Mouse (Mus musculus) kidney, adult 9 months (tissue): ENCODE results near the gene Slc37a2.

Experiments
- DNase-seq: peaks from one replicate; pipeline ENCODE4 v3.0.0; 2022

Slc37a2 gene

DNA sequence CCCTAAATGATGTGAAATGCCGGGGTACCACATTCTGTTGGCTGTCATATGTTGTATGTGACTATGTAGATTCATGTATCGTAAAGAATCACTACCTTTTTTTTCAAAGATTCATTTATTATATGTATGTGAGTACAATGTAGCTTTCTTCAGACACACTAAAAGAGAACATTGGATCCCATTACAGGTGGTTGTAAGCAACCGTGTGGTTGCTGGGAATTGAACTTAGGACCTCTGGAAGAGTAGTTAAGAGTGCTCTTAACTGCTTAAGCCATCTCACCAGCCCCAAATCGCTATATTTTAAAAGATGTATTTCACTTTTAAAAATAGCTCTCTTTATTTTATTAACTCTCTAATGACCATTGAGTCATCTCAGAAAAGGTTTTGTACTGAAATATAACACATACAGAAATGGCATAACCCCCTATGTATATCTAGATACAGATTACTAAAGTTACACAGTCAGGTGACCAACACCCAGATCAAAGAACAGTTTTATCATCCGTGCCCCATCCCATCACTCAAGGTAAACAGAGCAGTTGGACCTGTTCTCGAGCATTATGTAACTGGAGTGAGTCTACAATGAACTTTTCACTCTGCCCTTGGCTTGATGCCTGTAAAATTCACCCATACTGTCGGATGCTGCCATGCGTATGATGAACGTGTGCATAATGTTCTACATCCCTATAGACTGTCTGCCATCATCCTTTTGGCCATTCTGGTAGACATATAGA lies 41.0 kb downstream of the Slc37a2 start:
- peak; percentile 8 for DNase-seq

- no peak for DNase-seq
These were observed 42.3 kb downstream of the Slc37a2 start for GRCm38 (mm10) chr9:37213060-37213738.

- peak; percentile 98 for DNase-seq
These were observed 47.6 kb downstream of the Slc37a2 start, which contains the start of gene Tmem218 for GRCm38 (mm10) chr9:37207929-37208411. Gene Tmem218 (plus strand): TSS chr9:37208223.

- DNase-seq: peak; percentile 68
These were observed 51.7 kb downstream of the Slc37a2 start for GRCm38 (mm10) chr9:37203884-37204283.

GRCm38 (mm10) chr9:37200414-37200813 lies 55.1 kb downstream of the Slc37a2 start:
- no peak for DNase-seq

GRCm38 (mm10) chr9:37197067-37197466 lies 58.5 kb downstream of the Slc37a2 start:
- DNase-seq: no peak

- no peak for DNase-seq
These were observed 67.5 kb downstream of the Slc37a2 start for GRCm38 (mm10) chr9:37188024-37188423.

- no peak for DNase-seq
These were observed 68.1 kb downstream of the Slc37a2 start for GRCm38 (mm10) chr9:37187407-37187806.

GRCm38 (mm10) chr9:37183176-37183575 lies 72.4 kb downstream of the Slc37a2 start:
- no peak for DNase-seq

- no peak for DNase-seq
These were observed 73.9 kb downstream of the Slc37a2 start for GRCm38 (mm10) chr9:37181596-37181995.

- no peak for DNase-seq
These were observed 75.9 kb downstream of the Slc37a2 start for GRCm38 (mm10) chr9:37179596-37179995.

- DNase-seq: no peak
These were observed 76.6 kb downstream of the Slc37a2 start for GRCm38 (mm10) chr9:37178911-37179310.
